Mouse (Mus musculus): ENCODE data around the gene Zbtb7b.
"Not testable (repeated sequence)": the region's sequence is repeated elsewhere in the genome, so short reads cannot be mapped to it uniquely, and the experiment has no call there.

Zbtb7b gene

DNA sequence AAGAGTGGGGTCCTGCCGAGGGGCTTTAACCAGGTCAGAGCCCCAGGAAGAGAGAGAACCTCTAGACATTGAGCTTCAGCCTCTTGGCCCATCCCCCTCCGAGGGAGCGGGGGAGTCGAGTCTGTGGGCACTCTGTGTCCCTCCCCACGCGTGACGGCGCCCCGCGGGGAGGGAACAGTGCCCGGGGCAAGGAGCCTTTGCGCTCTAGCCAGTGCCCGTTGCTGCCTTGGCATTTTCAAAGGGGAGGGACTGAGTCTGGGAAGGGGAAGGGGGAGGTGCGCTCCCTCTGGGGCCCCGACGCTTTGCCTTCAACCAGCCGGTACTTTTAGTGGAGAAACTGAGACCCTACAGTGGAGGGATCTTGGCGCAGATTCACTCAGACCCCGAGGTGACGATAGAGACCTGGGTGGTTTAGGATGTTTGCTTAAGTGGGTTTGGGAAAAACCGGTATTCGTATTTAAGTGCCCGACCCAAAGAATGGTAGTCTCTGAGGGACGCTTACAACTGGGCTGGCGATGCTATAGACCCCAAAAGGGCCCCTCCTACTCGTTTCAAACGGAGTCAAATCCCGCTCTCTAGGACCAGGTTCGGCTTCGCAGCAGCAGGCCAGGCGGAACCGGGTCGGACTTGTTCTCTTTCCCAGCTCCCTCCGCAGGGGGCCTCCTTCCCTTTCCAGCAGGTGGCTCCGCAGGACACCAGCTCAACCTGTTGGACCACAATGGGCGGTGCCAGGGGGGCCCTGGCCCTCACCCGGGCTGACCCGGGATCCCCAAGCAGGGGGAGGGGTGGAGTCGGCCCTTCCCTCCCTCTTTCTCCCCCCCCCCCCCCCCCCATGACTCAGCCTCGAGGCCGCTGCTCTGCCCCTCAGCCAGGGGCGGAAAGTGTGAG is at the start of gene Zbtb7b:
Gene Zbtb7b, minus strand, starts transcription at position 771 of the 888 bp plus-strand sequence.
- DNase-seq, result peak; percentile 37

DNA sequence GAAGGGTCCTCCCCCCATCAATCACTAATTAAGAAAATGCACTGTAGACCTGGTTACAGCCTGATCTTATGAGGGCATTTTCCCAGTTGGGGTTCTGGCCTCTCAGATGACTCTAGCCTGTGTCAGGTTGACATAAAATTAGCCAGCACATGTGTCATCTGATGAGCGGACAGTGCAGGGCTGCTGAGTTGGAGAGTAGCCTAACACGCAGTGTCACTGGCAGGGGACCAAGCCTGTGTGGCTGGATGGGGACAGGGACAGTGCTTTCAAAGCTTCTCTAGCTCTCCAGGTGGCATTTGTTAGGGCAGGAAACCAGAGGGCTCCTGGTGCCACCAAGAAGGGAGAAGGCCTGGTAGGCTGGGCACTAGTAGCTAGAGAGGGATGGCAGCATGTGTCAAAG is 46.1 kb upstream of the Zbtb7b start:
- no peak for DNase-seq

DNA sequence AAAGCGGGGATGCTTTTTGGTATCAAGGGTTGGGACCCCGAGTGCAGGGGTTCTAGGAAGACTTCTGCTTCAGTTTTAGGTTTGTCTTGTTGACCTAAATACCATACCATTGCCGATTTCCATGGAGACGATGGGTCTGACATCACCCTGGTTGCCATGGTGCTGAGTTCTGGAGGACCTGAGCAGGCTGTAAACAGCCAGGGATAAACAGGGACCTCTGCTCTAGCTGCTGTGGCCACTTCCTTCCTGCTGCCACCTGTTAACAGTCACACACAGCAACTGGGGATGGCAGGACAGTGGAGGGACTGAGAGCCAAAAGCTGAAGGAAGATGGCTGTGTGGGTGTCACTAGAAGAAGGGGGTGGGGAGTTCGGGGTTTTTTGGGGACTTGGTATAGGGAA is 42.7 kb upstream of the Zbtb7b start:
- DNase-seq, result peak; percentile 34

DNA sequence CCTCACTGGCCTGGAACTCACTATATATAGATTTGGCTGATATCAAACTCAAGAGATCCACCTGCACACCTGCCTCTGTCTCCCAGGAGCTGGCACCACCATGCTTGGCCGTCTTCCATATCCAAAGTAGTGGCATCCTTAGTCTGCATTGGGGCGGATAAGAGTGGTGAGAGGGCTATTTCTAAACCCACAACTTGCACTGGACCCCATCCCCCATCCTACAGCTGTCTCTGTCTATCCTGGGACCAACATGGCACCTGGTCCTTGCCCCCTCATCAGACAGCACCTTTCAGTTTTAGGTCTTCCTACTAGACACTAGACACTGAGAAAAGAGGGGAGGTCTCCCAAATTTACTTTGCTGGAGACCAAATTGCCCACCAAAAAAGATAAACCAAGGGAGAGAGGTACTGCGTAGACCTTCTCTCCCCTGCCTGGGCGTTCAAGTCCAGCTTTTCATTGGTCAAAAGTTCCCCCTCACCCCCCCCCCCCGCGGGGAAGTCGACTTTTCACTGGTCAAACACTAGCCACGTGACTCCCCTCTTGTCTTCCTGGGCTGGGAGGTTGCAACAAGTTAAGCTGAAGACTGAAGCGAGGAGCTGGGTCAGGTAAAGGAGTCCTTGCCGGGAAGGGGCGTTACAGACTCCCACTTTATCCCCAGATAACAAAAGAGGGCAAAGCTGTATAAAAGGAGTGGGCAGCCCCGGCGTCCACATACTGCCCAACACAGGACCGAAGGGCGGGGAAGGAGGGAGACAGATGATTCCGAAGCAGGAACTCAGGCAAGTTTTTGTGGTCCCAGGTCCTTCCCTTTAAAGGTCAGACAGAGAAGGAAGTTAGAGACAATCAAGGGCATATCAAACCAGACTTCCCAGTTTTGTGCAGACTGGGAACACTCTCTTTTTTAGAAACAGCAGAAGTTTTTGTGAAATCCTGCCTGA is 41.9 kb upstream of the Zbtb7b start, which contains the start of gene Pbxip1:
Gene Pbxip1, plus strand, starts transcription at position 531 of the 938 bp plus-strand sequence.
- peak; percentile 66 for DNase-seq

DNA sequence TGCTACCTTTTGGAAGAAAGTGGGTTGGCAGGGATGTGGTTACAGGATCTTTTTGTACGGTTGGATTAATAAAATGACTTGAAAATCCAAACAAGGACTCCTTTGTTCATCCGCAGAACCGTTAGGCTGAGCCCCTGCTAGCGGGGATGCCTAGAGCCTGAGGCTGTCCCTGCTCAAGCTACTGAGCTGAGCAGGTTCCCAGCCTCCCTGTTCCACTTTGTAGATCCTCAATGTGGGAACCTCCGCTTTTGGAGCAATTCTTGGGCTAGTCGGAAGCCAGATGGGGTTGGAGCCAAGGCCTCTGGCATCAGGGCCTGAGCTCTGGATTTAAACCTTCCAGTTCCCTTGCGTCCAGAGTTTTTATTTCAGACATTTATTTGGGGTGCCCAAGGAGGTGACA is 40.5 kb upstream of the Zbtb7b start:
- no peak for DNase-seq

DNA sequence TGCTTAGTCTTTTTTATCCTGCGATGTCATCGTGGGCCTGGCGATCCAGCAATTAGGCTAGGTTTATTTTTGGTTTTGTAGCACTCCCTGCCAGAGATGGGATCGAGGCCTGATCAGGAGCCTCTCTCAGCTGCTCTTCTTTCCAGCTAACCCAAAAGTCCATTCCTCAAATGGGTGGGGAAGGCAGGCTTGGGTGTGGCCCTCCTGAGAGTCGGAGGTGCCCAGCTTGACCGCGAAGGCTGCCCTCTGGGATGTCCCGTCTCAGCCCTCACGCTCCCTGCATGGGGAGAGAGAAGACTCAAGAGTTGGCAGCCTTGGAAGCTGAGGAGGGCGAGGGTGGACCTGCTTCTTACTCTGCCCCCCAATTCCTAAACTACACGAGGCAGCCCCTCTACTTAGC is 40.0 kb upstream of the Zbtb7b start:
- DNase-seq, result no peak

DNA sequence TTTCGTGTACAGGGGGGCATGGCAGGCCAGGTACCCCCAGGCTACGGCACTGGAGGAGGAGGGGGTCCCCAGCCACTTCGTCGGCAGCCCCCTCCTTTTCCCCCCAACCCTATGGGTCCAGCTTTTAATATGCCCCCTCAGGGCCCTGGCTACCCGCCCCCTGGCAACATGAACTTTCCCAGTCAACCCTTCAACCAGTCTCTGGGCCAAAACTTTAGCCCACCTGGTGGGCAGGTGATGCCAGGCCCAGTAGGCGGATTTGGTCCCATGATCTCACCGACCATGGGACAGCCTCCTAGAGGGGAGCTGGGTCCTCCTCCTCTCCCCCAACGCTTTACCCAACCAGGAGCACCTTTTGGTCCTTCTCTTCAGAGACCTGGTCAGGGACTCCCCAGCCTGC is 38.0 kb upstream of the Zbtb7b start:
- no peak for DNase-seq

DNA sequence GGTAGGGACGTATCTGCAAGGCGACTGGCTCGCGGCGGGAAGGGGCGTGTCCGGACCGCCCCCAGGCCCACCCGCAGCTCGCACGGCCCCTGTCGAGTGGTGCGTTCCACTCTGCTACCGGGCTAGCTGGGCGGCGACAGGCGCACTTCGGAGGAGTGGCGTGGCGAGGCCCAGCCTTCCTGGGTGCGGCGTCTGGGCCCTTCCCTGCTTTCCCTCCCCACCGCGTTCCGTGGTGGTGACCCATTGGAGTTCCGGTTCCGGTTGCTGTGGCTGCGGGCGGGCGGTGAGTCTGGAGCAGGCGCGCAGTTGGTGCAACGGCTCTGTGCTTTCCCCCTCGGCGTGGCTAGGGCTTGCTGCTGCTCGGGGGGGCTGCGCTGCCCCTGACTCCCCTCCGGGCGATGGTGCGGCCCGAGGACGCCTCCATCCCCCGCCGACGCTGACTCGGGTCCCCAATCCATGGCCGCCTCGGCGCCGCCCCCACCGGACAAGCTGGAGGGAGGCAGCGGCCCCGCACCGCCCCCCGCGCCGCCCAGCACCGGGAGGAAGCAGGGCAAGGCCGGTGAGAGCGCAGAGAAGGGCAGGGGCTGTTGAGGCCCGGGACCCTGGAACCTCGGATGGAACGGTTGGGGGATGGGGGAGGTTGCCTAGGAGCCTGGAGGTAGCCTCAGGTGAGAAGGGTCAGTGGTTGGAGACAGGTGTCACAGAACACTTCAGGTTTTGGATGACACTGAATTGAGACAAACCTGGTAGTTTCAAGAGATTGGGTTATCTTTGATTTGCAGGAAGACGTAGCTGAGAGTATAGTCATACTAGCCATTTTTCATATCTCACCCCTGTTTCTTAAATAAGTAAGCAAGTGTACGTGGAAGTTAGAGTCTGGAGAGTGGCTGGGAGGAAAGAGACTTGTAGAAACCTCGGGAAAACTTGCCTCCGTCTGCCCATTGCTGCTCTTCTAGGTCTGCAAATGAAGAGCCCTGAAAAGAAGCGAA is 35.9 kb upstream of the Zbtb7b start, which contains the start of gene Pygo2:
Gene Pygo2, plus strand, starts transcription at position 44 of the 989 bp plus-strand sequence.
- DNase-seq, result peak; percentile 90

DNA sequence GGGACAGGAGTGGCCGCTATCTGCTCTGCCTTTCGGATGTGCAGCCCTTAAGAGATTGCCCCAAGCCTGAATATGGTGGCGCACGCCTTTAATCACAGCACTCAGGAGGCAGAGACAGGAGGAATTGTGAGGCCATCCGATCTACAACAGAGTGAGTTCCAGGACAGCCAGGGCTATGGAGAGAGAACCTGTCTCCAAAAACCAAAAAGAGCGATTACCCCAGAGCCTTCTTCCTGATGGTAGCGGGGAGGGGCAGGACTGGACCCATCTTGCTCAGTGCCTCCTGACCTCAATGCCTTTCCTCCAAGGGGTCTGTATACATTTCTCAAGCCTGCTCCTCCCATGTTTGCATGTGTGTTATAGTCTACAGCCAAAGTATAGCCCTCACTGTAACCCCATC is 34.4 kb upstream of the Zbtb7b start:
- not testable (repeated sequence) for DNase-seq

DNA sequence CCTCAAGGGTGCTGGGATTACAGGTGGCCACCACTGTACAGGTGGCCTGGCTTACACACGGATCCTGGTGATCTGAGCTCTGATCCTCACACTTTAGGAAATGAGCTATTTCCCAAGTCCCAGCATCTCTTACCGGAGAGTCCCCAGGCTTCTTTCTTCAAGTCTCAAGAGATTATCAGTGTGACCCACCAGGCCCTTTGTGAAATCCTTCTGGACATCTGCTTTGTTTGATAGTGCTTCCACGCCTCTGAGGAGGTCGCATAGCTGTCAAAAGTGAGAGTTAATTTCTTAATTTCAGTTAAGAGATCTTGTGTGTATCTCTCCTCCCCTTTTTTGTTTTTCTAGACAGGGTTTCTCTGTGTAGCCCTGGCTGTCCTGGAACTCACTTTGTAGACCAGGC is 31.3 kb upstream of the Zbtb7b start:
- DNase-seq, result no peak

DNA sequence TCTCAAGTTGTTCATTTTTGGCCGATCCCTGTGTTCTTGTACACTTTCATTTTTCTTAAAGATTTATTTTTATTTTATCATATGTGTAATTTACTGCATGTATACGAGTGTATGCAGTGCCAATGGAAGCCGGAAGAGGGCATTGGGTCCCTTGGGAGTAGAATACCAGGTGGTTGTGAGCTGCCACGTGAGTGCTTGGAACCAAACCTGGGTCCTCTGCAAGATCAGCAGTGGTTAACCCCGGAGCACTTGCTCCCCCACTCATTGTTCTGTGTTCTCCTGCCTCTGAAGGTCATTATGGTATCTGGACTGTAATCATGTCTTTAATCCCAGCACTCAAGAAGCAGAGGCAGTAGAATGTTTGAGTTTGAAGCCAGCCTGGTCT is 30.6 kb upstream of the Zbtb7b start:
- DNase-seq, result no peak

DNA sequence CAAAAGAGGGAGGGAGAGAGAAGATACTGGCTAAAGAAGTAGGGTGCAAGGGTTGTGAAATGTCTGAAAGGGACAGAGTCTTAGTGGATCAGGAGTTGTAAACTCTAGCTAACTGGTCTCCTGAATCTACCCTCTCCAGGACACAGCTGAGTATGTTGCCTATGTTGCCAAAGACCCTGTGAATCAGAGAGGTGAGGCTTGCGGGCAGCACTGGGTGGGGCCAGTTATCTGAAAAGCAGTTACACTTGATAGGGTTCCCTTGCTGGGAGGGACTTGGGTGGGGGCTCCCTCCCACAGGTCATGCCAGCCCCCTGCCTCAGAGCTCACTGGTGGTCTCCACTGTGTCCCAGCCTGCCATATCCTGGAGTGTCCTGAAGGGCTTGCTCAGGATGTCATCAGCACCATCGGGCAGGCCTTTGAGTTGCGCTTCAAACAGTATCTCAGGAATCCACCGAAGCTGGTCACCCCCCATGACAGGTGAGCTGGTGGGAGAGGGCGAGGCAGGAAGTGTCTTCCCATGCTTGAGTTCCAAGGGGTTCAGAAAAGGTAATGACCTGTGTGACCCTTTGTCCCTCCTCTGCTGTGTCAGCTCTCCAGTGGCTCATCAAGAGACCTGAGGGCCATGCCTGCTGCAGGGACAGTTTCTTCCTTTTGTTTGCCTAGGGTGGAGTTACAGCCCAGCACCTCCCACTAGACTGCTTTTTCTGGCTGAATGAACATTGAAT is 30.0 kb upstream of the Zbtb7b start:
- no peak for DNase-seq

DNA sequence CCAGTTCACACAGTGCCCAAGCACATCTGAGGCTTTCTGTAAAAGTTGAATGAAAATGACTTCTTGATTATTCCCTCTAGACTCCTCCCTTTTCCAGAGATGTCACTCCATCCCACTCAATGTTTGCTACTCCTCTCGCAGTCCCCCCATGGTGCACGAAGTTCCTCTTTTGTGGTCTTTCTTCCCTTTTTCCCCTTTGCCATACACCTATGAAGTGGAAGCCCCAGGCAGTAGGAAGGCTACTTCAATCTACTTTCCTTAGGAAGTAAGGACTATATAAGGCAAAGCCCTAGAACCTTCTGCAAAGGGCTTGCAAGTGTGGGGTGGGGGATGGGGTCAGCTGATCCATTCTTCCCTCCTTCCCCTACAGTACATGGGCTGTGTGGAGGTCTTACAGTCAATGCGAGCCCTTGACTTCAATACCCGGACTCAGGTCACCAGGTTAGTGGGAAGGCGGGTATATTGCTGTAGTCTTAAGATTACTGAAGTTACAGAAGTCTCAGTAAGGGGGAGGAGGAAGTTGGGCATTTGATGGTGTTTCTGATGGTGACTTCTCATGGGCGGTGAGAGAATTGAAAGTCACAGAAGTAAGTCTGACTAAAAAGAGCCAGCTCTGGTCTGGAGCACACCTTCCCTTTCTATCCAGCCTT is 28.1 kb upstream of the Zbtb7b start:
- DNase-seq, result no peak

DNA sequence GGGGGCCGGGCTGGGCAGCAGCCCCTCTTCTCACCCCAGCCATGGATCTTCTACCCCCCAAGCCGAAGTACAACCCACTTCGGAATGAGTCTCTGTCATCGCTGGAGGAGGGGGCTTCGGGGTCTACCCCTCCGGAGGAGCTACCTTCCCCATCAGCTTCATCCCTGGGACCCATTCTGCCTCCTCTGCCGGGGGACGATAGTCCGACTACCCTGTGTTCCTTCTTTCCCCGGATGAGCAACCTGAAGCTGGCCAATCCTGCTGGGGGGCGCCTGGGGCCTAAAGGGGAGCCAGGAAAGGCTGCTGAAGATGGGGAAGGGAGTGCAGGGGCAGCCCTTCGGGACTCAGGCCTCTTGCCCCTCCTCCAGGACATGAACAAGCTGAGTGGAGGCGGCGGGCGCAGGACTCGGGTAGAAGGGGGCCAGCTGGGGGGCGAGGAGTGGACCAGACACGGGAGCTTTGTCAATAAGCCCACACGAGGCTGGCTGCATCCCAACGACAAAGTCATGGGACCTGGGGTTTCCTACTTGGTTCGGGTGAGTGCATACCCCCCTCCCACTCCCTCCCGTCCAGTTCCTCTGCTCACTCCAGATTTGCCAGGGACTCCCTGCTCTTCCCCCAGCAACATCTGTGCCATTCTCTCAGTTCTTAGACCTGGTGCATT is 27.4 kb upstream of the Zbtb7b start:
- DNase-seq, result no peak

DNA sequence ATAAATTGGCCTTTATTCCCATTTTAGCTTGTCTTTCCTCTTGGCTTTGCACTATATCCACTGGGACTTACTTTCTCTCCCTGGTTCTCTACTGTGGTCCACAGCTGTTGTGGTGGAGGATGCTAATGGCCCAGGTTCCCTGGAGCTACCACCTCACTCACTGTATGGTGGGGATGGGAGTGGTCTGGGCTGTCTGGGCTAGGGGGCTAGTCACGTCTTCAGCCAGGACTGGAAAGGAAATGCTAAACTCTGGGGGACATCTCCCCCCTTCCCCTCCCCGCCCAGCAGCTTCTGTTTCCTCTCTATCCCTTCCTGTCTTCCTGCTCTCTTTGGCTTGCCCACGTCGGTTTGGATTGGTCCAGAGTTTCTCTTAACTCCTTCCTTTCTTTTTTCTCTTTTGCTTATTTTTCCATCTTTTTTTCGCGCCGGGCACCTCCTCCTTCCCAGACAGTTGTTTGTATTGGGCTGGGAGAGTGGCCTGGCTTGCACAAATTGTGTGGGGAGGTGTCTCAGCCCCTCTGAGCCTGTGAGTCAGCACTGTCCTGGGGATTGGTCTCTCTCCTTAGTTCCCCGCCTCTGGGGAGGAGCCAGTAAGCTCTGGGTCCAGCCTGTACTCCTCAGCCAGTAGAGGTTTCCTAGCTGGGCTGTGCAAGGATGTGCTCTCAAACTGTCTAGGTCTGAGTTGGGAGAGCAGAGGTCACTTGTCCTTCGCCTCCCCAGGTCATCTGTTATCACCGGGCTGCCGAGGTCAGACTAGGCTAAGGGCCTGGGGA is 26.6 kb upstream of the Zbtb7b start:
- no peak for DNase-seq

DNA sequence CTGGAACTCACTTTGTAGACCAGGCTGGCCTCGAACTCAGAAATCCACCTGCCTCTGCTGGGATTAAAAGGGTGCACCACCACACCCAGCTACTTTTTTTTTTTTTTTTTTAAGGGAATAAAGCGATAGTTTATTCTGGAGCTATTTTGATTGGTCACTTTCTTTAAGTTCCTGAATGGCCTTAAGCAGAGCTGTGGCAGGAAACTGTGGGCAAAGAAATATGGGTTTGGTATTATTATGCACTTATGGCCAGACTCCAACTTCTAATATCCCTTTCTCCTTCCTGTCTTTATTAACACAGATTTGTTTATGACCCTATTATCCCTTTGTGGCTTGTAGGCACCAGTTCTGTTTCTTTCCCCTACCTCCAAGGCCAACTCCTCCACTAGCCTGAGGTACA is 25.8 kb upstream of the Zbtb7b start:
- DNase-seq, result no peak

DNA sequence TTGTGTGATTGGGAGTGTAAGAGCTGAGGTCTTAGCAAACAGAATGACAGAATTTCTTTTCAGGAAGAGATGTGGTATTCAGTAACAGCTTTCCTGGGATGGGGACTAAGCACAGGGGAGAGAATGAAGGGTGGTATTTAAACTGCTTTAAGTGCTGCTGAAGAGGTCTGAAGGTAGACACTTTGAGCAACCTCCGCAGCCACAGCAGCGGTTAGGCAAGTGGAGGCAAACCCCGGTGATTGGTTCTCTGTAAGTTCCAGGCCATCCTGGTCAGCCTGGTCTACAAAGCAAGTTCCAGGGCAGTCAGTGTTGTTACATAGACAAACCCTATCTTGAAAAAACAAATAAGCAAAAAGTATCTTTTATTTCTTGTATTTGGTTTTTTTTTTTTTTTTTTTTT is 25.4 kb upstream of the Zbtb7b start:
- no peak for DNase-seq

DNA sequence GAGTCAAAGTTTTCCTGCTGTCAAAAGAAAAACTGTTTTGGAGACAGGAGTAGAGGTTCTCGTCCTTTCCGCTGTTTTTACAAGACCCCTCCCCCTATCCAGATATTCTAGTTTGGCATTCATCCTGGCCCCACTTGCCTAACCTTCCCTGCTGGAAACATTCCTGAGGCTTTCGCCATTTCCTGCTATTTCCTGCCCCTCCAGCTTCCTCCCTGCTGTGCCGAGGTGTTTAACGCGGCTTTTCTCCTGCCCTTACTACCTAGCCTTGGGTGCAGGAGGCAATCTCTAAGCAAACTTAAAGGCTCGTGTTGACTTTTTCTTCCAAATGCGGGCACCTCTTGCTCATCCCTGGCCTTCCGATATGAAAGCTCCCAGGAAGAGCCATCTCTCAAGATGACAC is 25.0 kb upstream of the Zbtb7b start:
- no peak for DNase-seq

DNA sequence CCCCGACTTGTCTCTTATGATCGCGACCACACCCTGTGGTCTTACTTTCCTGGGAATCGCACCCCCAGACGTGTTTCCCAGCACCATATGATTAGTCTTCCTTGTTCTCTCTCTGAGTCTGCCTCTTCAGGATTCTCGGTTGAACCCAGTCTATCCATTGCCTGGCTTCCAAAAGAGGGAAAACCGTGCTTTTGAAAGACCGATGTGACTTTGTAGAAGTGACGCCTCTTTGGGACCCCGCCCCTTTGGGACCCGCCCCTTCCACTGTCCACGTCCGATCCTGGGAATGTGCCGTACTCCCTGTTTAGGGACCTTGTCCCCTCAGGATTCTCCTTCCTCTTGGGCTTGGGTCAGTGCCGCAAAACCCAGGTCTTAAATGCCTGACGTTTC is 24.3 kb upstream of the Zbtb7b start:
- DNase-seq, result no peak

Measured in thymus, postnatal 25 days (tissue).